Mouse (Mus musculus): ENCODE results near the gene Emcn. TPM values are rescaled to one million over a fixed set of nuclear protein-coding genes. Genes with fewer than 3 reads are reported as not detected.

The Emcn gene
- polyA plus RNA-seq (2015; fragmentation: Nextera tagmentation; extraction: Ambion mirVana) = 19.9 and 20.5 TPM in 2 replicates

DNA sequence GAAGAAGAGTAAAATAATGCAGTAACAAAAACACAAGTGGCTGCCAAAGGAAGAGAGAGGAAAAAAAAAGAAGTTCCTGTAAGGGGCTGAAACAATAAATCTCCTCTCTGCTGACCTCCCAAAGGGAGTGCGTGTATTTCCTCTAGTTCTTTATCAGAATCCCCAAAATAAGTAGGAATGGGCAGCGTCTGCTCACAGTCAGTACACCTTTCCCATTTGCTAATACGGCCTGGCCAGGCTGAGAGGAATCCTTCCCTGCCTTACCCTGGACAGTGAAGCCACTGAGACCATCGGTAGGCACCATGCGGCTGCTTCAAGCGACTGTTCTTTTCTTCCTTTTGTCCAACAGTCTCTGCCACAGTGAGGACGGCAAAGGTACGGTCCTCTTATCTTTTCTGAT is at the start of gene Emcn:
Gene Emcn (plus strand): TSS at position 130 of the 400 bp plus-strand sequence.
- Histone ChIP-seq H3K27ac (replicated peaks) (peak within 1 kb of the TSS; percentile 61), H3K4me2 (peak within 1 kb of the TSS; percentile 9; the same call in 1 of the 2 replicates), H3K4me3 (peak within 1 kb of the TSS; percentile 15; the same call in 1 of the 2 replicates), H3K4me1 (replicated peaks) (peaks cover 5% of the 10 kb centered on the region; the same call in 1 of the 2 replicates), H3K36me3 (no peaks in the 10 kb centered on the region), H3K9ac (0 out of 2 replicates have a peak within 1 kb of the TSS, but pooled peaks have one; percentile 17), H3K9me3 (no peaks in the 10 kb centered on the region), H3K27me3 (no peaks in the 10 kb centered on the region)
- no peak for ATAC-seq (ENCODE audit: low read depth)
- WGBS = 60% methylated on average over 8 of the region's 8 CpGs

DNA sequence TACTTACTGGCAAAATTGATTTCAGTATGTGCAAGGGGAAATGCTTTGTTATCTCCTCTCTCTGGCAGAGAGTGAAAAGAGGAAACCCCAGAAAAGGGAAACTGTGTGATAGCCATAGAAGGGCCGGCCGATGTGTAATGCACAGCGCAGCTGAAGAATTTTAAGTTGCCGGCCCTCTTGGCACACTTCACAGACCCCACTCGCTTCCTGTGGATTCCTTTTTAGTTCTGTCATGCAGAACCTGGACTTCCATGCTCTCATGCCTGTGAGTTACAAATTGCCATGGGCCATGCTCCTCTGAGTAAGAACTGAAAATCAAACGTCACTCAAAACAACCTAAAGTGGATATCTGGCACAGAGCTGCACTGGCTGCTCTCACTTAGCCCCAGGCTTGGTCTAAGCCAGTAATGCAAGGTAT is 47.7 kb upstream of the Emcn start:
- no peak overlapping the region for H3K4me3 ChIP-seq
- H3K4me2 ChIP-seq = no peak overlapping the region
- no peak overlapping the region for H3K27ac ChIP-seq (replicated peaks)
- no peaks in the 10 kb centered on the region for H3K9me3 ChIP-seq
- H3K9ac ChIP-seq = no peak overlapping the region
- H3K4me1 ChIP-seq (replicated peaks) = peaks cover 14% of the 10 kb centered on the region
- ATAC-seq (ENCODE audit: low read depth) = no peak
- no peaks in the 10 kb centered on the region for H3K36me3 ChIP-seq
- WGBS = 71% methylated on average over 6 of the region's 6 CpGs
- no peaks in the 10 kb centered on the region for H3K27me3 ChIP-seq

- no peak overlapping the region for H3K27ac ChIP-seq (replicated peaks)
- H3K27me3 ChIP-seq = no peaks in the 10 kb centered on the region
- H3K9me3 ChIP-seq = no peaks in the 10 kb centered on the region
- no peak overlapping the region for H3K4me3 ChIP-seq
- H3K4me1 ChIP-seq (replicated peaks) = 0 out of 2 replicates have a peak, but pooled peaks cover 2% of the 10 kb centered on the region
- H3K9ac ChIP-seq = no peak overlapping the region
- ATAC-seq (ENCODE audit: low read depth) = no peak
- WGBS = 44% methylated on average over 2 of the region's 2 CpGs
- no peak overlapping the region for H3K4me2 ChIP-seq
- no peaks in the 10 kb centered on the region for H3K36me3 ChIP-seq
These were observed 42.6 kb upstream of the Emcn start for GRCm38 (mm10) chr3:137298230-137298629.

DNA sequence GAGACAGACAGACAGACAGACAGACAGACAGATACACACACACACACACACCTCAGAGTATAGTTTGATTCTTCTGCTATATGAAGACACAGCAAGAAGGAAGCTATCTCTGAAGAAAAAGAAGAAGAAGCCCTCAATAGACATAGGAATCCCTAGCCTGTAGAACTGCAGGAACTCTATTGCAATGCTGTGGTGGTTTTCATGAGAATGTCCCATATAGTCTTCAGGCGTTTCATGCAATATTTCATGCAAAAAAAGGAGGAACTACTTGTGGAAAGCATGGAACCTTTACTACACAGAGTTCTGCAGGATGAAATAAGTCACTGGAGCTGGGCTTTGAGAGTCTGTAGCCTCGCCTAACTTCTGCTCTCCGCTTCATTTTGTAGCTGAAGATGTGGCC is 40.7 kb upstream of the Emcn start:
- ATAC-seq (ENCODE audit: low read depth) = no peak
- 84% methylated on average over 3 of the region's 3 CpGs for WGBS
- H3K4me2 ChIP-seq = no peak overlapping the region
- no peak overlapping the region for H3K9ac ChIP-seq
- no peak overlapping the region for H3K4me3 ChIP-seq
- no peaks in the 10 kb centered on the region for H3K9me3 ChIP-seq
- H3K36me3 ChIP-seq = no peaks in the 10 kb centered on the region
- no peaks in the 10 kb centered on the region for H3K27me3 ChIP-seq
- H3K4me1 ChIP-seq (replicated peaks) = no peaks in the 10 kb centered on the region
- H3K27ac ChIP-seq (replicated peaks) = no peak overlapping the region

DNA sequence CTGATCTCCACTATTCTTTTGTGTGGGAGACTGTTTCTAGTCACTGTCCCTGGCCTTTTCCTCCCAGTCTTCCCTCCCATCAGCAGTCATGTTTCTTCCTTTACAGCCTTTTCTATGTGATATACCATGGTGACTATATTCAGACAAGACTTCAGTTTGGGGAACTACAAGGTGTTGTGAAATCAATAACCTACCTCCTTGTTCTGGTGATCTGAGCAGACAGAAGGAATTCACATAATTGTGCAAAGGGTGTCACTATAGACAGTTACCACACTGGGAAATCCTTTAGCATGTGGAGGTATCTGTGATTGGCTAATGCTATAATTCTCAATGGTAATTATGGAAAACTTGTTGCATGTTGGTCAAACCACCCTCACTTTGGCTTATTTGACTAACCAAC is 39.7 kb upstream of the Emcn start:
- H3K27ac ChIP-seq (replicated peaks) = no peak overlapping the region
- no peak overlapping the region for H3K4me2 ChIP-seq
- H3K4me1 ChIP-seq (replicated peaks) = no peaks in the 10 kb centered on the region
- no peak overlapping the region for H3K9ac ChIP-seq
- ATAC-seq (ENCODE audit: low read depth) = no peak
- H3K27me3 ChIP-seq = no peaks in the 10 kb centered on the region
- no peak overlapping the region for H3K4me3 ChIP-seq
- H3K9me3 ChIP-seq = no peaks in the 10 kb centered on the region
- no peaks in the 10 kb centered on the region for H3K36me3 ChIP-seq

GRCm38 (mm10) chr3:137302804-137303203 is 38.1 kb upstream of the Emcn start:
- Histone ChIP-seq H3K27me3 (no peaks in the 10 kb centered on the region), H3K9ac (no peak overlapping the region), H3K27ac (replicated peaks) (no peak overlapping the region), H3K4me1 (replicated peaks) (no peaks in the 10 kb centered on the region), H3K4me2 (no peak overlapping the region), H3K4me3 (no peak overlapping the region), H3K9me3 (no peaks in the 10 kb centered on the region), H3K36me3 (no peaks in the 10 kb centered on the region)
- ATAC-seq (ENCODE audit: low read depth) = no peak
- WGBS = 80% methylated on average over 4 of the region's 4 CpGs

DNA sequence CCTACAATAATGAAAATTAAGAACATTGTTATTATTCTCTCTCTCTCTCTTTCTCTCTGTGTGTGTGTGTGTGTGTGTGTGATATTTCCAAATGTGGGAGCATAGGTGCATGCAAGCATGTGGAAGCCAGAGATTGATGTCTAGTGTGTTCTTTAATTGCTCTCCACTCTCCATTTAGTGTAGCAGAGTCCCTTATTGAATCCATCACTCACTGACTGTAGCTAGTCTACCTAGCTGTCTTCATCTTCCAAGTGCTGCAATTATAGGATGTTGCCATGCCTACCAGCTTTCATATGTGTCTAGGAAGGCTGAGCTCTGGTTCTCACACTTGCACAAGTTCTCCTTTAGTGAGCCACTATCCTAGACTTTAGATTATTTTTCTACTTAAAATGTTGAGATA is 30.9 kb upstream of the Emcn start:
- ATAC-seq (ENCODE audit: low read depth) = peak; percentile 76
- Histone ChIP-seq H3K36me3 (no peaks in the 10 kb centered on the region), H3K4me1 (replicated peaks) (no peaks in the 10 kb centered on the region; the same call in 1 of the 2 replicates), H3K9me3 (no peaks in the 10 kb centered on the region), H3K27ac (replicated peaks) (no peak overlapping the region; the same call in 1 of the 2 replicates), H3K27me3 (no peaks in the 10 kb centered on the region), H3K9ac (no peak overlapping the region), H3K4me2 (no peak overlapping the region), H3K4me3 (no peak overlapping the region)

DNA sequence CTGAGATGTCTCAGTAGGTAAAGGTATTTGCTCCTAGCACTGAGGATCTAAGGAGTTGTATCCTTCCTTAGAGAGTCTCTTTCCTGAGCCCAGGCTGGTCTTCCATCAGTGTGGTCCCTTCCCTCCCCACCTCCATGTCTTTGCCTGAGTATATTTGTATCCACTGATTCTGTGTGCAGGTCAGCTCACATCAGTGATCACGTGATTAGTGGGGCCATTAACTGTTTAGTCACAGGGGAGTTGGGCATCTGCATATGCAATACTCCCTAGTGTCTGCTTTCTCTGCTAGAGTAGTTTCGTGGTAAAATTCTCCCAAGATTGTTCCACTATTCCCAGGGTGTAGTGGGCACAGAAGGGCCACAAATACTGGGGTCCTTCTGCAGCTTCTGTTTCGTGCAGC is 28.3 kb upstream of the Emcn start:
- H3K27ac ChIP-seq (replicated peaks) = no peak overlapping the region
- H3K9me3 ChIP-seq = no peaks in the 10 kb centered on the region
- H3K27me3 ChIP-seq = no peaks in the 10 kb centered on the region
- 49% methylated on average over 3 of the region's 3 CpGs for WGBS
- H3K36me3 ChIP-seq = no peaks in the 10 kb centered on the region
- H3K4me2 ChIP-seq = no peak overlapping the region
- no peaks in the 10 kb centered on the region; the same call in 1 of the 2 replicates for H3K4me1 ChIP-seq (replicated peaks)
- no peak overlapping the region for H3K9ac ChIP-seq
- H3K4me3 ChIP-seq = no peak overlapping the region
- ATAC-seq (ENCODE audit: low read depth) = no peak

DNA sequence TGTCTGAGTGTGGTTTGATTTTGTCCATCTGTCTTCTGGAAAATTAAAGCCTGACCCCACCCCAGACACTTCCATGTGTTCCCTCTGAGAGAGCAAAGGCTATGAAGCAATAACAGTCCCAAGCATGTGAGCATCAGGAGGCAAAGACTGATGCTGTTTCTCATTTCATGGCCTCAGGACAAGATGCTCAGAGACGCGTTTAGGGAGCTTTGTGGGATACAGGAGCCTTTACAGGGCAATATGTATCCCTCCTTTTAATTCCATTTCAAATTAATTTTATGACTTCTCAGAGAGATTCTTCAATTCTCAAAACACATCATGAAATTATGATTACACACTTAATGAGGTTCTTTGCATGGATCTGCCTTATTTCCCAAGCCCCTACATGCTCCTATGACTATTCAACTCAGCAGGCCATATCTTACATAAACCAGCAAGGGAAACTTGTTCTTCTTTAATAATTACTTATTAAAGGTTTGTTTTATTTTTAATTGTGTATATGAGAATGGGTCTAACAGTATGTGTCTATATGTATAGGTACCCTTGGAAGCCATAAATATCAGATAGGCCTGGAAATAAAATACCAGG is 27.0 kb upstream of the Emcn start:
- no peaks in the 10 kb centered on the region for H3K27me3 ChIP-seq

GRCm38 (mm10) chr3:137318371-137318770 is 22.5 kb upstream of the Emcn start:
- Histone ChIP-seq H3K4me3 (no peak overlapping the region), H3K9ac (no peak overlapping the region), H3K9me3 (no peaks in the 10 kb centered on the region), H3K36me3 (no peaks in the 10 kb centered on the region), H3K4me2 (no peak overlapping the region), H3K27me3 (no peaks in the 10 kb centered on the region), H3K4me1 (replicated peaks) (peaks cover 10% of the 10 kb centered on the region), H3K27ac (replicated peaks) (no peak overlapping the region)
- WGBS = 95% methylated on average over 1 of the region's 2 CpGs
- no peak for ATAC-seq (ENCODE audit: low read depth)

More for the DNA sequence above, 27.0 kb upstream of the Emcn start:
- H3K9me3 ChIP-seq = no peaks in the 10 kb centered on the region
- no peak overlapping the region for H3K4me3 ChIP-seq
- no peaks in the 10 kb centered on the region; the same call in 1 of the 2 replicates for H3K4me1 ChIP-seq (replicated peaks)
- H3K9ac ChIP-seq = no peak overlapping the region
- no peak overlapping the region for H3K4me2 ChIP-seq
- H3K36me3 ChIP-seq = no peaks in the 10 kb centered on the region
- 40% methylated on average over 2 of the region's 2 CpGs for WGBS
- peak overlapping the region; percentile 70 for H3K27ac ChIP-seq (replicated peaks)
- ATAC-seq (ENCODE audit: low read depth) = peak; percentile 78

- Histone ChIP-seq H3K4me1 (replicated peaks) (peaks cover 10% of the 10 kb centered on the region), H3K9me3 (no peaks in the 10 kb centered on the region)
- ATAC-seq (ENCODE audit: low read depth) = no peak
These were observed 20.9 kb upstream of the Emcn start for GRCm38 (mm10) chr3:137319950-137320349.

DNA sequence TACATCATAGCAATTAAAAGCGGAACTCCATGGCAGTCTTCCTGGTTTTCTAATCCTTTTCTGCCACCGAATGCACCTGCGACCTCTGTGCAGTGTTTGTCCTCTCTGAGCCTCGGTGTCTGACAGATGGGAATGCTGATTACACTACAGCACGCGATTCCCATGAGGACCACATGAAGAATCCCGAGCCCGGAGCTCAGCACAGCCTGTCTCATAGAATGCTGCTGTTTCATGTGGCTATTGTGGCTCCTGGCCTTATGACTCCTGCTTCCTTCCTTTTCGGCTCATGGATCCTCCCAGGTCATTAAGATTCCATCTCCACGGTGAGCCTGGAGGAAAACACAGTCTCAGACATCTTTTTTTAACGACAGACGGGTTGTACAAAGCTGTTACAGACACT is 18.6 kb upstream of the Emcn start:
- ATAC-seq (ENCODE audit: low read depth) = peak; percentile 86
- no peaks in the 10 kb centered on the region for H3K27me3 ChIP-seq
- 0 out of 2 replicates have a peak overlapping the region, but pooled peaks have one; percentile 31 for H3K9ac ChIP-seq
- H3K9me3 ChIP-seq = no peaks in the 10 kb centered on the region
- H3K4me2 ChIP-seq = peak overlapping the region; percentile 17
- 35% methylated on average over 12 of the region's 12 CpGs for WGBS
- no peak overlapping the region for H3K4me3 ChIP-seq
- peak overlapping the region; percentile 6; the same call in 1 of the 2 replicates for H3K27ac ChIP-seq (replicated peaks)
- H3K36me3 ChIP-seq = no peaks in the 10 kb centered on the region
- peaks cover 10% of the 10 kb centered on the region for H3K4me1 ChIP-seq (replicated peaks)

More at GRCm38 (mm10) chr3:137319950-137320349, 20.9 kb upstream of the Emcn start:
- no peak overlapping the region for H3K4me3 ChIP-seq
- no peaks in the 10 kb centered on the region for H3K27me3 ChIP-seq
- 72% methylated on average over 1 of the region's 1 CpGs for WGBS
- H3K4me2 ChIP-seq = no peak overlapping the region
- no peak overlapping the region for H3K27ac ChIP-seq (replicated peaks)
- no peaks in the 10 kb centered on the region for H3K36me3 ChIP-seq
- H3K9ac ChIP-seq = no peak overlapping the region

- no peak overlapping the region for H3K4me3 ChIP-seq
- no peak overlapping the region for H3K9ac ChIP-seq
- H3K27me3 ChIP-seq = no peaks in the 10 kb centered on the region
- no peak for ATAC-seq (ENCODE audit: low read depth)
- no peak overlapping the region for H3K4me2 ChIP-seq
- WGBS = 50% methylated on average over 9 of the region's 9 CpGs
- no peaks in the 10 kb centered on the region for H3K36me3 ChIP-seq
- no peaks in the 10 kb centered on the region for H3K4me1 ChIP-seq (replicated peaks)
- no peaks in the 10 kb centered on the region for H3K9me3 ChIP-seq
- H3K27ac ChIP-seq (replicated peaks) = no peak overlapping the region
These were observed 11.0 kb upstream of the Emcn start for GRCm38 (mm10) chr3:137329898-137330297.
